12 mouse cellular contexts compared by ENCODE assay signal in genomic region chr11:109500206-109500605, GRCm38 (mm10). TPM values are rescaled to one million over a fixed set of nuclear protein-coding genes. Genes with fewer than 3 reads are reported as not detected.
DNase-seq lines count a peak whose midpoint lies in the region; ATAC-seq lines count a peak whose summit lies in the region.
"Had no signal": no experiment of that assay in that cellular context is flagged by ENCODE, and none has a peak within 500 bp of the region (broad histone marks: within the 10 kb centered on the region; RNA-seq: fewer than 3 reads in every experiment).

No protein-coding gene starts in this region.

- peak; percentile 66 for DNase-seq in cerebellum, adult 11 months
- DNase-seq in cerebellum, postnatal 4 days (ENCODE audit: low spot score in 2 of 2) = no peak
- DNase-seq in left cerebral cortex, postnatal 4 days = peak; percentile 15
- DNase-seq in left cerebral cortex, postnatal 36 days (ENCODE audit: low spot score in 2 of 2) = no peak
- DNase-seq in cerebellum, postnatal 36 days = peak; percentile 78 to 80
- peak; percentile 32 to 45 for DNase-seq in kidney, postnatal 4 days
- no peak for DNase-seq in thymus, postnatal 10 days (ENCODE audit: low spot score in 2 of 2)
- DNase-seq: lung, adult 18-20 months; thymus, adult 18-20 months had no signal

- intact Hi-C loops in left cerebral cortex, postnatal 4 days (cut with DNase I) = no loop called here
- intact Hi-C loops in left cerebral cortex, postnatal 36 days (cut with DNase I) = no loop called here

- ATAC-seq in erythroblast, adult 5-6 weeks (replicated peaks; ENCODE audit: low FRiP score, poor library complexity, severe bottlenecking) = no peak
- ATAC-seq: forebrain, embryonic 14.5 days; hindbrain, postnatal 0 days had no signal

RNA-seq across cellular contexts. Expression of gene Slc16a6, which starts 26.8 kb away (rescaled TPM):
- 10 to 100 TPM; 13.0 to 13.2 TPM for total RNA-seq in left cerebral cortex, postnatal 4 days (2021)
- total RNA-seq in left cerebral cortex, postnatal 36 days (2021) = 10 to 100 TPM; 10.2 to 12.6 TPM
- 98.4 and 101 TPM in 2 replicates for total RNA-seq in erythroblast, adult 5-6 weeks (2015; ENCODE audit: low replicate concordance)
- total RNA-seq in erythroblast, adult 5-6 weeks (2017; ENCODE audit: low replicate concordance) = 65.1 and 113 TPM in 2 replicates

RNA-seq across cellular contexts. Expression of gene Arsg, which starts 27.0 kb away (rescaled TPM):
- total RNA-seq in left cerebral cortex, postnatal 4 days (2021) = 1 to 10 TPM; 4.8 to 6.0 TPM
- 10 to 100 TPM; 11.6 to 14.2 TPM for total RNA-seq in left cerebral cortex, postnatal 36 days (2021)
- 2.3 and 3.1 TPM in 2 replicates for total RNA-seq in erythroblast, adult 5-6 weeks (2015; ENCODE audit: low replicate concordance)
- total RNA-seq in erythroblast, adult 5-6 weeks (2017; ENCODE audit: low replicate concordance) = 1.7 and 7.7 TPM in 2 replicates

Comparison
In these comparisons a context has a peak if more than half of its experiments do, and no peak if none do; other contexts are left out.
1. DNase-seq: peak in cerebellum, adult 11 months (single experiment), left cerebral cortex, postnatal 4 days (single experiment), cerebellum, postnatal 36 days (2 of 2) and kidney, postnatal 4 days (2 of 2); none in cerebellum, postnatal 4 days (0 of 2), left cerebral cortex, postnatal 36 days (0 of 2) and thymus, postnatal 10 days (0 of 2).
2. RNA of gene Slc16a6, which starts 26.8 kb away (total RNA-seq): 65.1 to 113 TPM in erythroblast, adult 5-6 weeks; 13.0 to 13.2 TPM in left cerebral cortex, postnatal 4 days and 10.2 to 12.6 TPM in left cerebral cortex, postnatal 36 days; every median in the first group is over 4 times any median in the second.